Mouse (Mus musculus) retina, embryonic 14.5 days (tissue): ENCODE measurements at regions not wholly inside any gene's neighbourhood (a gene's known extent, or its start where the extent isn't known, plus 50 kb on each side); places are given as distances from the start of the nearest gene placed in this dataset.
"Not testable (repeated sequence)": the region's sequence is repeated elsewhere in the genome, so short reads cannot be mapped to it uniquely, and the experiment has no call there.

Source experiments
- DNase-seq: peaks from one replicate; pipeline ENCODE4 v3.0.0-alpha.2; 2015; ENCODE audit warnings: low spot score

- no peak for DNase-seq
Observed at GRCm38 (mm10) chr13:99739420-99739819, 161.5 kb downstream of the Cartpt start.

- no peak for DNase-seq
Observed at GRCm38 (mm10) chr13:99737271-99737670, 163.6 kb downstream of the Cartpt start.

- DNase-seq: no peak
Observed at GRCm38 (mm10) chr13:99729145-99729544, 171.7 kb downstream of the Cartpt start.

- peak; percentile 20 for DNase-seq
Observed at GRCm38 (mm10) chr13:99724245-99724644, 176.6 kb downstream of the Cartpt start.

- peak; percentile 48 for DNase-seq
Observed at GRCm38 (mm10) chr13:99723237-99723981, 177.5 kb downstream of the Cartpt start.

GRCm38 (mm10) chr13:99720566-99720965, 180.3 kb downstream of the Cartpt start:
- no peak for DNase-seq

GRCm38 (mm10) chr13:99696559-99696890, 180.2 kb upstream of the Map1b start:
- no peak for DNase-seq

- DNase-seq: peak; percentile 25
Observed at GRCm38 (mm10) chr13:99695874-99696558, 179.7 kb upstream of the Map1b start.

GRCm38 (mm10) chr13:99679934-99680333, 163.6 kb upstream of the Map1b start:
- DNase-seq: no peak

- peak; percentile 35 for DNase-seq
Observed at GRCm38 (mm10) chr13:99679430-99679829, 163.1 kb upstream of the Map1b start.

GRCm38 (mm10) chr13:99676393-99676792, 160.1 kb upstream of the Map1b start:
- DNase-seq: peak; percentile 62

- DNase-seq: no peak
Observed at GRCm38 (mm10) chr13:99675951-99676350, 159.6 kb upstream of the Map1b start.

GRCm38 (mm10) chr13:99672714-99673113, 156.4 kb upstream of the Map1b start:
- no peak for DNase-seq

- no peak for DNase-seq
Observed at GRCm38 (mm10) chr13:99671747-99672146, 155.4 kb upstream of the Map1b start.

- no peak for DNase-seq
Observed at GRCm38 (mm10) chr13:99669987-99670534, 153.7 kb upstream of the Map1b start.

- no peak for DNase-seq
Observed at GRCm38 (mm10) chr13:99668613-99669012, 152.3 kb upstream of the Map1b start.

GRCm38 (mm10) chr13:99666086-99666485, 149.7 kb upstream of the Map1b start:
- no peak for DNase-seq

- not testable (repeated sequence) for DNase-seq
Observed at GRCm38 (mm10) chr13:99663422-99663821, 147.1 kb upstream of the Map1b start.

- no peak for DNase-seq
Observed at GRCm38 (mm10) chr13:99647661-99648204, 131.4 kb upstream of the Map1b start.

- no peak for DNase-seq
Observed at GRCm38 (mm10) chr13:99644771-99645170, 128.4 kb upstream of the Map1b start.

GRCm38 (mm10) chr13:99642811-99643210, 126.5 kb upstream of the Map1b start:
- peak; percentile 18 for DNase-seq

- peak; percentile 44 for DNase-seq
Observed at GRCm38 (mm10) chr13:99642301-99642700, 126.0 kb upstream of the Map1b start.
